Comparison of ENCODE assay signal across 24 mouse cellular contexts in the genomic region with DNA sequence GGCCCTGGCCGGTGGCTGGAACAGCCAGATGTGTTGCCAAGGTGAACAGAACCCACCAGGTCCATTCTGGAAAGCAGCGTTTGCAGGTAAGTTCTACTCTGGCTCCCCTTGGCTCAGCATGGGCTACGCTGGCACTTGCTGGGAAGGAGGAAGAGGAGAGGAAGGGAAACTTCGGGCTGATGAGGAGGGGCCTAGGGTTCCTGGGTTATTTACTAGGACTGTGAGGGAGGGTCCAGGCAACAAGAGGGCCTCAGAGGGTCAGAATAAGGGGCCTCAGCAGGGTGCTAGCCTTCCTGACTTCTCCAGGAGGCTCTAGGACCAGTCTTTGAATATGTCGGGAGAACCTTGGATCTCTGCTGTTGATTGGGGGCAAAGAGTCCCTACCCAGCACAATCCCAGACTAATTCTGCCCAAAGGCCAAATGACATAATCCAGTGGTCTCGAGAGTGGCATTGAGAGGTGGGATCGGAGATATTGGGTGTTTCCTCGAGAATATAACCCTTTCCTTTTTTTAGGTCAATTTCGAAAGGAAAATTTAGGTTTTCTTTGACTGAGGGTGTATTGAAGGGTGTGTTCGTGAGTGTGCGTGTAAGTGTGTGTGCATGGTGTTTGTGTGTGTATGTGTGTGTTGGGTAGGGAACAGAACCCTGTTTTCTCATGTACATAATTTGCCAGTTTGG. TPM values are rescaled to one million over a fixed set of nuclear protein-coding genes. Genes with fewer than 3 reads are reported as not detected.
A peak's percentile ranks its signal among the peaks of the same experiment; 100 is the strongest.
DNase-seq lines count a peak whose midpoint lies in the region; ATAC-seq and TF ChIP-seq lines count a peak whose summit lies in the region.
"Had no signal": no experiment of that assay in that cellular context is flagged by ENCODE, and none has a peak within 500 bp of the region (broad histone marks: within the 10 kb centered on the region; RNA-seq: fewer than 3 reads in every experiment).

No protein-coding gene starts in this region.

- TF ChIP-seq RAD21 in MEL (IDR thresholded peaks at IDR 0.05; ENCODE audit: low read depth, low read length): no peak

- H3K79me2 ChIP-seq in MEL (ENCODE audit: control insufficient read depth, insufficient read depth, low read length, poor library complexity): peaks cover 6% of the 10 kb centered on the region

- TF ChIP-seq EP300 in MEL (IDR thresholded peaks at IDR 0.05; ENCODE audit: low read depth in 1 of 2, low read length in 2 of 2): no peak

- no peak overlapping the region for H3K4me2 ChIP-seq in midbrain, embryonic 11.5 days
- H3K4me2 ChIP-seq: embryonic facial prominence, embryonic 12.5 days; forebrain, embryonic 12.5 days had no signal

- no peak for ATAC-seq in midbrain, embryonic 11.5 days (ENCODE audit: low FRiP score)
- ATAC-seq: activated CD4-positive, CD25-positive, alpha-beta regulatory T cell, adult 4 months; forebrain, embryonic 16.5 days; Patski had no signal

- WGBS in midbrain, embryonic 11.5 days: 7% methylated on average over 11 of the region's 11 CpGs
- 9% methylated on average over 11 of the region's 11 CpGs for WGBS in midbrain, embryonic 10.5 days
- 7% methylated on average over 11 of the region's 11 CpGs for WGBS in limb, embryonic 10.5 days

- no peak overlapping the region for H3K4me3 ChIP-seq in midbrain, embryonic 11.5 days (ENCODE audit: low read depth, low read length)
- no peak overlapping the region for H3K4me3 ChIP-seq in midbrain, embryonic 10.5 days
- H3K4me3 ChIP-seq in MEL (ENCODE audit: control insufficient read depth in 1 of 2, insufficient read depth in 1 of 2, low read depth in 2 of 2, low read length in 2 of 2): peak overlapping the region; percentile 70 to 90
- 0 out of 2 replicates have a peak overlapping the region, but pooled peaks have one; percentile 35 for H3K4me3 ChIP-seq in limb, embryonic 10.5 days
- H3K4me3 ChIP-seq: embryonic facial prominence, embryonic 12.5 days; heart, adult 2 months had no signal

- no peaks in the 10 kb centered on the region for H3K4me1 ChIP-seq in midbrain, embryonic 11.5 days (ENCODE audit: control insufficient read depth, insufficient read depth, low read length)
- H3K4me1 ChIP-seq in midbrain, embryonic 10.5 days: peaks cover 7% of the 10 kb centered on the region
- H3K4me1 ChIP-seq in MEL (ENCODE audit: control insufficient read depth in 1 of 2, insufficient read depth in 2 of 2, low read length in 2 of 2): peaks cover 7 to 14% of the 10 kb centered on the region in 2 experiments
- H3K4me1 ChIP-seq in limb, embryonic 10.5 days: peaks cover 27% of the 10 kb centered on the region
- H3K4me1 ChIP-seq: embryonic facial prominence, embryonic 12.5 days; forebrain, embryonic 12.5 days had no signal

- peaks cover 100% of the 10 kb centered on the region for H3K27me3 ChIP-seq in midbrain, embryonic 11.5 days (ENCODE audit: control insufficient read depth, insufficient read depth, low read length)
- peaks cover 100% of the 10 kb centered on the region for H3K27me3 ChIP-seq in midbrain, embryonic 10.5 days (ENCODE audit: low read depth, poor library complexity, severe bottlenecking)
- H3K27me3 ChIP-seq in MEL (ENCODE audit: control insufficient read depth in 1 of 2, insufficient read depth in 2 of 2, low read length in 2 of 2): peaks cover 0 to under 1% of the 10 kb centered on the region in 2 experiments; a peak in 2 of 4 replicates
- H3K27me3 ChIP-seq in limb, embryonic 10.5 days (ENCODE audit: low read depth, poor library complexity, severe bottlenecking): peaks cover 100% of the 10 kb centered on the region

- no peak overlapping the region for H3K9ac ChIP-seq in midbrain, embryonic 11.5 days (ENCODE audit: low read length)
- peak overlapping the region; percentile 79 for H3K9ac ChIP-seq in MEL (ENCODE audit: control insufficient read depth, low read depth, low read length, poor library complexity, severe bottlenecking)
- H3K9ac ChIP-seq: embryonic facial prominence, embryonic 12.5 days; forebrain, embryonic 12.5 days; heart, embryonic 15.5 days; hindbrain, embryonic 15.5 days had no signal

- 0 out of 4 replicates have a peak, but pooled peaks of 1 of the 2 experiments have one; percentile 7 for TF ChIP-seq POLR2A in MEL (IDR thresholded peaks at IDR 0.05; ENCODE audit: control insufficient read depth in 1 of 2, insufficient read depth in 1 of 2, low read depth in 1 of 2, low read length in 2 of 2, poor library complexity in 1 of 2)

- no peak for TF ChIP-seq CTCF in MEL (IDR thresholded peaks at IDR 0.05 in 2 of 3, conservative IDR thresholded peaks at IDR 0.05 in 1 of 3; ENCODE audit: control insufficient read depth in 1 of 3, insufficient read depth in 1 of 3, low read depth in 2 of 3, low read length in 3 of 3, poor library complexity in 1 of 3, severe bottlenecking in 1 of 3)

- H3K27ac ChIP-seq in midbrain, embryonic 11.5 days (ENCODE audit: low read depth, low read length): no peak overlapping the region
- H3K27ac ChIP-seq in midbrain, embryonic 10.5 days (replicated peaks): no peak overlapping the region
- no peak overlapping the region for H3K27ac ChIP-seq in MEL (ENCODE audit: control insufficient read depth, low read depth, low read length)
- no peak overlapping the region for H3K27ac ChIP-seq in limb, embryonic 10.5 days
- H3K27ac ChIP-seq: embryonic facial prominence, embryonic 12.5 days; forebrain, embryonic 12.5 days; heart, adult 2 months; heart, embryonic 15.5 days; hindbrain, embryonic 15.5 days had no signal

- no peaks in the 10 kb centered on the region for H3K36me3 ChIP-seq in midbrain, embryonic 11.5 days (ENCODE audit: control insufficient read depth, insufficient read depth, low read length)
- no peaks in the 10 kb centered on the region for H3K36me3 ChIP-seq in midbrain, embryonic 10.5 days
- H3K36me3 ChIP-seq in MEL (ENCODE audit: control insufficient read depth in 1 of 2, insufficient read depth in 2 of 2, low read length in 2 of 2): peaks cover 0 to 8% of the 10 kb centered on the region in 2 experiments; a peak in 2 of 4 replicates
- H3K36me3 ChIP-seq in limb, embryonic 10.5 days: no peaks in the 10 kb centered on the region
- H3K36me3 ChIP-seq: embryonic facial prominence, embryonic 12.5 days; forebrain, embryonic 12.5 days; heart, embryonic 15.5 days; hindbrain, embryonic 15.5 days had no signal

- no peaks in the 10 kb centered on the region for H3K9me3 ChIP-seq in midbrain, embryonic 11.5 days (ENCODE audit: control insufficient read depth, low read length)
- no peaks in the 10 kb centered on the region for H3K9me3 ChIP-seq in midbrain, embryonic 10.5 days (replicated peaks)
- no peaks in the 10 kb centered on the region for H3K9me3 ChIP-seq in MEL (replicated peaks; ENCODE audit: insufficient read depth, low read length)
- H3K9me3 ChIP-seq in limb, embryonic 10.5 days (replicated peaks): no peaks in the 10 kb centered on the region
- H3K9me3 ChIP-seq: embryonic facial prominence, embryonic 12.5 days; forebrain, embryonic 12.5 days; heart, embryonic 15.5 days; hindbrain, embryonic 15.5 days had no signal

- DNase-seq in midbrain, embryonic 11.5 days (ENCODE audit: low spot score, missing footprints): peak; percentile 91
- DNase-seq in midbrain, embryonic 10.5 days (ENCODE audit: low spot score): no peak
- peak; percentile 41 for DNase-seq in MEL (ENCODE audit: low read depth, low spot score)
- DNase-seq in limb, embryonic 10.5 days (ENCODE audit: low spot score): peak; percentile 39
- no peak for DNase-seq in cerebellum, postnatal 25 days
- DNase-seq in frontal cortex, adult 2 months (ENCODE audit: extremely low spot score in 1 of 2, low spot score in 1 of 2): no peak
- no peak for DNase-seq in right cerebral cortex, postnatal 4 days
- DNase-seq: adrenal gland, postnatal 25 days; cerebellum, adult 18-20 months; cerebellum, adult 9-11 months; gastrocnemius, postnatal 14 days; heart, adult 2 months; heart, postnatal 14 days had no signal

TF ChIP-seq in MEL, 35 proteins besides CTCF, POLR2A, EP300 and RAD21:
- no peak for TF ChIP-seq USF1 (IDR thresholded peaks at IDR 0.05; ENCODE audit: low read depth, low read length)
- no peak for TF ChIP-seq TCF12 (IDR thresholded peaks at IDR 0.05; ENCODE audit: low read depth, low read length)
- TF ChIP-seq MYC (IDR thresholded peaks at IDR 0.05; ENCODE audit: low read depth, low read length): no peak
- TF ChIP-seq ZKSCAN1 (IDR thresholded peaks at IDR 0.05; ENCODE audit: low read depth, low read length): no peak
- no peak; the same call in 1 of the 2 replicates for TF ChIP-seq MXI1 (IDR thresholded peaks at IDR 0.05; ENCODE audit: low read depth, low read length)
- TF ChIP-seq POLR2AphosphoS2 (IDR thresholded peaks at IDR 0.05; ENCODE audit: low read length): no peak
- TF ChIP-seq ETS1 (IDR thresholded peaks at IDR 0.05; ENCODE audit: low read depth, low read length): no peak
- TF ChIP-seq POLR2AphosphoS5 (IDR thresholded peaks at IDR 0.05; ENCODE audit: borderline replicate concordance, low read depth, low read length): no peak
- TF ChIP-seq MAZ (IDR thresholded peaks at IDR 0.05; ENCODE audit: low read depth, low read length): no peak
- TF ChIP-seq CHD1 (IDR thresholded peaks at IDR 0.05; ENCODE audit: low read depth, low read length): no peak
- TF ChIP-seq E2F4 (IDR thresholded peaks at IDR 0.05; ENCODE audit: borderline replicate concordance, low read depth, low read length): no peak
- no peak for TF ChIP-seq NRF1 (IDR thresholded peaks at IDR 0.05; ENCODE audit: insufficient read depth, low read depth, low read length, poor library complexity, severe bottlenecking)
- no peak for TF ChIP-seq MAFK (IDR thresholded peaks at IDR 0.05; ENCODE audit: borderline replicate concordance, low read depth, low read length)

RNA-seq across cellular contexts. Expression of gene Hoxb13, which starts 1.0 kb away (rescaled TPM):
- polyA plus RNA-seq in midbrain, embryonic 11.5 days (2014; fragmentation: Nextera tagmentation; extraction: Ambion mirVana): not detected in 2 replicates
- polyA plus RNA-seq in midbrain, embryonic 10.5 days (2016; fragmentation: Nextera tagmentation; extraction: Ambion mirVana): not detected in 2 replicates
- total RNA-seq in MEL (2012; rRNA removed): 12.1 and 13.8 TPM in 2 replicates
- 10 to 100 TPM in 1 of 2 experiments, not detected in 1; 16.7 TPM for polyA plus RNA-seq in MEL (2012; ENCODE audit: insufficient read depth in 1 of 2, insufficient read length in 2 of 2, low read depth in 1 of 2, low replicate concordance in 2 of 2, missing spikeins in 1 of 2)
- polyA plus RNA-seq in limb, embryonic 10.5 days (2016; fragmentation: Nextera tagmentation; extraction: Ambion mirVana): not detected in 2 replicates
- polyA plus RNA-seq in frontal cortex, adult 2 months (2012; rRNA removed): not detected in 2 replicates
- total RNA-seq: adrenal gland, adult 18-20 months; adrenal gland, postnatal 25 days; gastrocnemius, adult 18-20 months; gastrocnemius, postnatal 14 days; heart, adult 2 months; heart, postnatal 14 days; hematopoietic stem cell, adult 5-6 weeks had no signal
- polyA plus RNA-seq: activated CD4-positive, CD25-positive, alpha-beta regulatory T cell, adult 4 months; embryonic facial prominence, embryonic 12.5 days; forebrain, embryonic 12.5 days; heart, adult 2 months; heart, embryonic 11.5 days; heart, embryonic 15.5 days; hindbrain, embryonic 15.5 days had no signal

Comparison
In these comparisons a context has a peak if more than half of its experiments do, and no peak if none do; other contexts are left out.
1. DNase-seq: peak in midbrain, embryonic 11.5 days (single experiment), MEL (single experiment) and limb, embryonic 10.5 days (single experiment); none in midbrain, embryonic 10.5 days (single experiment), cerebellum, postnatal 25 days (0 of 2), frontal cortex, adult 2 months (0 of 2) and right cerebral cortex, postnatal 4 days (single experiment).
2. H3K4me3 ChIP-seq: peak in MEL (2 of 2) and limb, embryonic 10.5 days (single experiment); none in midbrain, embryonic 11.5 days (single experiment) and midbrain, embryonic 10.5 days (single experiment).